Mouse (Mus musculus): ENCODE results near the gene Mapkapk3.

DNA sequence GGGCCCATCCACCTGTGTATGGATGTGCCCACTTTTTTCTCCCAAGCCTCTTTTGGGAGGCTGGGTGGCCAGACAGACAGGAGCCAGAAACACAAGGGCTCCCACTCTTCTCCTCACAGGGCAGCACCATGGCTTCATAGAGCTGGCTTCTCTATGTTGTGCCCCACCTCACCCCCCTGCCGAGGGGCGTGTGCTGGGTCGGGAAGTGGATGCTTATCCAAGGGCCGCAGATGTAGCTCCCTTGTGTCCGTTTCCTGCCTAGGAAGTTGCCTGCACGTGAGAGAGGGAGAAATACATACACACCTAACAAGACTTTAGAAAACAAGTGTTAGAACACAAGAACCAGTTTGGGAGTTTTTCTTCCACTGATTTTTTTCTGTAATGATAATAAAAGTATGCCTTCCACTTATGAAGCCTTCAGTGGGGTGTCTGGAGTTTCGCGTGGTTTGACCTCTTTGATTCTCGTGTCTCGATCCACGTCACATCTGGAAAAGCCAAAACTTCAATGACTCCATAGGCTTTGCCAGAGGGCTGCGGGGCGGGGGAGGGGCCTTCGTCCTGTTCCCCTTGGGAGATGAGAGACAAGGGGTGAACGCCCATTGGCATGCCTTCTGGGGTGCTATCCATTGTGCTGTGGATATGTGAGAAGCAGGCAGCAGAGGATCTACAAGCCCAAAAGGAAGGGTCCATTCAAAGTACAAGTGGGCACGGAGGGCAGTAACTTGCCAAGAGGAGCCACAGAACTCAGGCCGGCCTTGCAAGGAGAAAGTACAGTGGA, 12.1 kb upstream of the Mapkapk3 start:
- TF ChIP-seq MAZ (IDR thresholded peaks at IDR 0.05; ENCODE audit: low read depth, low read length) = no peak
- no peak for TF ChIP-seq ZNF384 (IDR thresholded peaks at IDR 0.05; ENCODE audit: low read depth, low read length)
- TF ChIP-seq EP300 (IDR thresholded peaks at IDR 0.05; ENCODE audit: low read length) = no peak
